Mouse (Mus musculus): ENCODE data around the gene Sox5.

GRCm38 (mm10) chr6:144195934-144196333 is 585.8 kb downstream of the Sox5 start:
- TF ChIP-seq EP300 (IDR thresholded peaks at IDR 0.05; ENCODE audit: low read depth) (no peak), CTCF (IDR thresholded peaks at IDR 0.05; ENCODE audit: low read depth) (no peak)

Data from liver, embryonic 14.5 days (tissue).